Mouse (Mus musculus) forebrain, embryonic 15.5 days (tissue): ENCODE results near the gene Kif26a. TPM values are rescaled to one million over a fixed set of nuclear protein-coding genes. Genes with fewer than 3 reads are reported as not detected.

ENCODE experiments used
- ATAC-seq: fragments of 200-750 bp; cut with Nextera tagmentation; replicated peaks from 2 replicates; pipeline ENCODE4 v1.8.0; 2017; ENCODE audit warnings: mild to moderate bottlenecking, moderate TSS enrichment, moderate library complexity
- H3K27ac ChIP-seq: fragments of 300-500 bp; sonication (generic); replicated peaks from 2 replicates; pipeline ENCODE4 v1.5.1; 2015; ENCODE audit warnings: mild to moderate bottlenecking, inconsistent platforms
- H3K27me3 ChIP-seq: fragments of 300-500 bp; sonication (generic); 2 replicates; pipeline ENCODE4 v1.6.1; 2015; ENCODE audit warnings: inconsistent platforms
- H3K36me3 ChIP-seq: fragments of 300-500 bp; sonication (generic); 2 replicates; pipeline ENCODE4 v1.6.1; 2015; ENCODE audit warnings: mild to moderate bottlenecking, inconsistent platforms
- H3K4me1 ChIP-seq: fragments of 300-500 bp; sonication (generic); 2 replicates; pipeline ENCODE4 v1.6.1; 2015; ENCODE audit warnings: inconsistent platforms
- H3K4me2 ChIP-seq: fragments of 300-500 bp; sonication (generic); replicated peaks from 2 replicates; pipeline ENCODE4 v1.6.1; 2015; ENCODE audit warnings: mild to moderate bottlenecking, inconsistent platforms
- H3K4me3 ChIP-seq: fragments of 300-500 bp; sonication (generic); 2 replicates; pipeline ENCODE4 v1.5.1; 2015; ENCODE audit warnings: mild to moderate bottlenecking, inconsistent platforms
- H3K9ac ChIP-seq: fragments of 300-500 bp; sonication (generic); replicated peaks from 2 replicates; pipeline ENCODE4 v1.6.1; 2015; ENCODE audit warnings: mild to moderate bottlenecking, inconsistent platforms
- H3K9me3 ChIP-seq: fragments of 300-500 bp; sonication (generic); 2 replicates; pipeline ENCODE4 v1.6.1; 2016; ENCODE audit warnings: inconsistent platforms
- WGBS: fragments of 180-500 bp; shearing (Covaris S2); methylation state at CpG from one replicate; pipeline ENCODE4 v1.1.7; 2015; ENCODE audit warnings: mixed read lengths; 5-methylcytosine and 5-hydroxymethylcytosine counted together
- polyA plus RNA-seq: library from polyadenylated mRNA; unstranded; fragments of >200 nt; fragmentation: Nextera tagmentation; extraction: Ambion mirVana; gene quantifications from 2 replicates; pipeline ENCODE4 v1.2.1, GENCODE M21; 2015

Gene Kif26a
- polyA plus RNA-seq, 1 experiment from 2014 or later, result 18.0 TPM

- 74% methylated on average over 8 of the region's 8 CpGs for WGBS
Observed at GRCm38 (mm10) chr12:112172214-112172613, 26.2 kb downstream of the Kif26a start.

GRCm38 (mm10) chr12:112177679-112178078 is 31.7 kb downstream of the Kif26a start:
- no peak overlapping the region for H3K27ac ChIP-seq
- peaks cover 63% of the 10 kb centered on the region for H3K36me3 ChIP-seq
- H3K9me3 ChIP-seq, result no peaks in the 10 kb centered on the region
- peaks cover 12% of the 10 kb centered on the region for H3K4me1 ChIP-seq
- no peak overlapping the region for H3K4me3 ChIP-seq
- no peak overlapping the region for H3K4me2 ChIP-seq
- H3K27me3 ChIP-seq, result no peaks in the 10 kb centered on the region
- no peak overlapping the region for H3K9ac ChIP-seq
- 91% methylated on average over 19 of the region's 19 CpGs for WGBS
- no peak for ATAC-seq

More at GRCm38 (mm10) chr12:112172214-112172613, 26.2 kb downstream of the Kif26a start:
- Histone ChIP-seq H3K9me3 (no peaks in the 10 kb centered on the region), H3K27ac (peak overlapping the region; percentile 88), H3K9ac (no peak overlapping the region), H3K27me3 (no peaks in the 10 kb centered on the region), H3K4me2 (no peak overlapping the region), H3K36me3 (peaks cover 41% of the 10 kb centered on the region), H3K4me3 (no peak overlapping the region), H3K4me1 (peaks cover 47% of the 10 kb centered on the region)
- ATAC-seq, result no peak

GRCm38 (mm10) chr12:112179687-112180086 is 33.7 kb downstream of the Kif26a start:
- H3K9ac ChIP-seq, result no peak overlapping the region
- no peaks in the 10 kb centered on the region for H3K9me3 ChIP-seq
- H3K36me3 ChIP-seq, result peaks cover 47% of the 10 kb centered on the region
- 92% methylated on average over 13 of the region's 13 CpGs for WGBS
- H3K27ac ChIP-seq, result no peak overlapping the region
- H3K4me1 ChIP-seq, result peaks cover 24% of the 10 kb centered on the region
- no peak overlapping the region for H3K4me3 ChIP-seq
- H3K27me3 ChIP-seq, result no peaks in the 10 kb centered on the region
- ATAC-seq, result no peak
- no peak overlapping the region for H3K4me2 ChIP-seq

GRCm38 (mm10) chr12:112181921-112182608 is 36.1 kb downstream of the Kif26a start:
- no peaks in the 10 kb centered on the region for H3K27me3 ChIP-seq
- H3K4me2 ChIP-seq, result no peak overlapping the region
- H3K27ac ChIP-seq, result peak overlapping the region; percentile 9; the same call in 1 of the 2 replicates
- H3K9ac ChIP-seq, result no peak overlapping the region; the same call in 1 of the 2 replicates
- H3K4me1 ChIP-seq, result peaks cover 24% of the 10 kb centered on the region
- H3K9me3 ChIP-seq, result no peaks in the 10 kb centered on the region
- H3K36me3 ChIP-seq, result peaks cover 29% of the 10 kb centered on the region
- WGBS, result 25% methylated on average over 7 of the region's 7 CpGs
- no peak for ATAC-seq
- H3K4me3 ChIP-seq, result no peak overlapping the region

GRCm38 (mm10) chr12:112182609-112182955 is 36.6 kb downstream of the Kif26a start:
- Histone ChIP-seq H3K4me3 (no peak overlapping the region), H3K36me3 (peaks cover 23% of the 10 kb centered on the region), H3K4me1 (peaks cover 24% of the 10 kb centered on the region), H3K4me2 (no peak overlapping the region), H3K9me3 (no peaks in the 10 kb centered on the region), H3K27me3 (no peaks in the 10 kb centered on the region), H3K27ac (peak overlapping the region; percentile 9; the same call in 1 of the 2 replicates), H3K9ac (no peak overlapping the region)
- WGBS, result 33% methylated on average over 7 of the region's 7 CpGs
- no peak for ATAC-seq

- H3K27me3 ChIP-seq, result no peaks in the 10 kb centered on the region
- H3K9ac ChIP-seq, result no peak overlapping the region
- H3K4me2 ChIP-seq, result no peak overlapping the region
- H3K4me1 ChIP-seq, result peaks cover 24% of the 10 kb centered on the region
- WGBS, result 45% methylated on average over 6 of the region's 6 CpGs
- peak overlapping the region; percentile 9 for H3K27ac ChIP-seq
- H3K9me3 ChIP-seq, result no peaks in the 10 kb centered on the region
- no peak; the same call in 1 of the 2 replicates for ATAC-seq
- H3K36me3 ChIP-seq, result peaks cover 13% of the 10 kb centered on the region; the same call in 1 of the 2 replicates
- no peak overlapping the region for H3K4me3 ChIP-seq
Observed at GRCm38 (mm10) chr12:112183675-112184074, 37.7 kb downstream of the Kif26a start.

- H3K36me3 ChIP-seq, result peaks cover 6% of the 10 kb centered on the region; the same call in 1 of the 2 replicates
- no peak overlapping the region for H3K4me2 ChIP-seq
- peaks cover 24% of the 10 kb centered on the region for H3K4me1 ChIP-seq
- H3K9ac ChIP-seq, result no peak overlapping the region
- no peak for ATAC-seq
- H3K9me3 ChIP-seq, result no peaks in the 10 kb centered on the region
- H3K27me3 ChIP-seq, result no peaks in the 10 kb centered on the region
- WGBS, result 59% methylated on average over 3 of the region's 3 CpGs
- no peak overlapping the region for H3K4me3 ChIP-seq
- peak overlapping the region; percentile 54 for H3K27ac ChIP-seq
Observed at GRCm38 (mm10) chr12:112184390-112184789, 38.4 kb downstream of the Kif26a start.

GRCm38 (mm10) chr12:112186899-112187298 is 40.9 kb downstream of the Kif26a start:
- no peak overlapping the region for H3K4me2 ChIP-seq
- ATAC-seq, result no peak

GRCm38 (mm10) chr12:112191753-112192152 is 45.7 kb downstream of the Kif26a start:
- H3K9me3 ChIP-seq, result no peaks in the 10 kb centered on the region
- H3K36me3 ChIP-seq, result no peaks in the 10 kb centered on the region
- H3K27ac ChIP-seq, result no peak overlapping the region
- no peak overlapping the region for H3K4me3 ChIP-seq
- 53% methylated on average over 6 of the region's 6 CpGs for WGBS
- 0 out of 2 replicates have a peak, but pooled peaks have one; percentile 29 for ATAC-seq
- no peak overlapping the region for H3K4me2 ChIP-seq
- no peaks in the 10 kb centered on the region for H3K27me3 ChIP-seq
- H3K4me1 ChIP-seq, result peaks cover 25% of the 10 kb centered on the region
- H3K9ac ChIP-seq, result no peak overlapping the region

More at GRCm38 (mm10) chr12:112186899-112187298, 40.9 kb downstream of the Kif26a start:
- no peak overlapping the region for H3K4me3 ChIP-seq
- H3K27me3 ChIP-seq, result no peaks in the 10 kb centered on the region
- H3K9me3 ChIP-seq, result no peaks in the 10 kb centered on the region
- H3K4me1 ChIP-seq, result peaks cover 24% of the 10 kb centered on the region
- H3K27ac ChIP-seq, result no peak overlapping the region
- no peaks in the 10 kb centered on the region for H3K36me3 ChIP-seq
- WGBS, result 81% methylated on average over 6 of the region's 6 CpGs
- no peak overlapping the region for H3K9ac ChIP-seq

- ATAC-seq, result 0 out of 2 replicates have a peak, but pooled peaks have one; percentile 27
Observed at GRCm38 (mm10) chr12:112195019-112195418, 49.0 kb downstream of the Kif26a start.

GRCm38 (mm10) chr12:112196562-112196961 is 50.6 kb downstream of the Kif26a start:
- ATAC-seq, result no peak
- Histone ChIP-seq H3K27me3 (no peaks in the 10 kb centered on the region), H3K4me1 (peaks cover 42% of the 10 kb centered on the region), H3K27ac (no peak overlapping the region), H3K4me3 (no peak overlapping the region), H3K9ac (no peak overlapping the region), H3K4me2 (no peak overlapping the region), H3K36me3 (no peaks in the 10 kb centered on the region), H3K9me3 (no peaks in the 10 kb centered on the region)
- WGBS, result 70% methylated on average over 10 of the region's 10 CpGs

More at GRCm38 (mm10) chr12:112195019-112195418, 49.0 kb downstream of the Kif26a start:
- H3K9ac ChIP-seq, result peak overlapping the region; percentile 24
- H3K36me3 ChIP-seq, result no peaks in the 10 kb centered on the region
- no peak overlapping the region; the same call in 1 of the 2 replicates for H3K27ac ChIP-seq
- H3K4me1 ChIP-seq, result peaks cover 42% of the 10 kb centered on the region
- H3K4me3 ChIP-seq, result no peak overlapping the region
- WGBS, result 7% methylated on average over 13 of the region's 13 CpGs
- no peaks in the 10 kb centered on the region for H3K9me3 ChIP-seq
- peak overlapping the region; percentile 26; the same call in 1 of the 2 replicates for H3K4me2 ChIP-seq
- no peaks in the 10 kb centered on the region for H3K27me3 ChIP-seq

- Histone ChIP-seq H3K27ac (no peak overlapping the region), H3K9me3 (no peaks in the 10 kb centered on the region), H3K9ac (no peak overlapping the region), H3K4me2 (no peak overlapping the region), H3K4me1 (peaks cover 42% of the 10 kb centered on the region), H3K36me3 (no peaks in the 10 kb centered on the region), H3K27me3 (no peaks in the 10 kb centered on the region), H3K4me3 (no peak overlapping the region)
- WGBS, result 31% methylated on average over 3 of the region's 3 CpGs
- peak; percentile 45; the same call in 1 of the 2 replicates for ATAC-seq
Observed at GRCm38 (mm10) chr12:112199363-112199762, 53.4 kb downstream of the Kif26a start.
